Mouse (Mus musculus) mature B cell (primary cell): ENCODE measurements around the gene Fbln1.

Source experiments
- in situ Hi-C: fragments of 300-500 bp; cut with MboI; formaldehyde crosslinking; loops from 2 replicates; pipeline ENCODE4 v1.14.3; 2019

The Fbln1 gene

DNA sequence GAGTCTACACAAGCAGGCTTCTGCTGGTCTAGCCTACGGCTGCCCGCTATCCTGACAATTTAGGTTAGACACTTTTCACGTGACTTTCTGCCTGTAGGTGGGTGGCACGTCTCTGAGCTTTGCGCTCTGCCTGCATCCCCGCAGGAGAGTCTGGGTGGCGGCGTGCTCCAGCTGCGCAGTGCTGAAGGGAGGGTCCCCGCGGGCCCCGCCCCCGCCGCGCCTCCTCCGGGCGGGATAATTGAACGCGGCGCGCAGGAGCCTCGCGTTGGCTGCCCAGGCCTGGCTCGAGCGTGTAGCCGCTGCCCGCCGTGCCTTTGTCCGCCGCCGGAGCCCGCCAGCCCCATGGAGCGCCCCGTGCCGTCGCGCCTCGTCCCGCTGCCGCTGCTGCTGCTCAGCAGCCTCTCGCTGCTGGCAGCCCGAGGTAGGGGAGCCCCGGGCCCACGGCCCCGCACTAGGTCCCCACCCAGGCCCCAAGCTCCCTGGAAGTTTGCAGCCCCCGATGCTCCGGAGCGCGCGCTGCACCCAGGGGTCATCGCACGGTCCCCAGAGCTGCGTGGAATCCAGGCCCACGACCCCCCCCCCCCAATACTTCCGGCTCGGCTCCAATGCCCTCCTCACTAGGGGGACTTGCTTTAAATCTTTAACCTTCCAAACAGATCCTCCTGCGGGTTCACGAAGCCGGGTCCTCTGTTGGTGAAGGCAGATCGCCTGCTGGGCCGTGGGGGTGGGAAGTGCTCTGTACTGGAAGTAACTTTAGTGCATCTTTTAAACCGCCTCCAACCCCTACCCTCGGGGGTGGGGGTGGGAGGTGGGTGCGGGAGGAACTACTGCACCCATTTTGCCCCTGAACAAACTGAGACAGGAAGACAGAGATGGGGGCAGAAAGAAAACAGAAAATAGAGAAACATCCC is at the start of gene Fbln1:
Gene Fbln1 (plus strand): TSS at position 158 of the 911 bp plus-strand sequence.
- in situ Hi-C loops, result no loop called here

DNA sequence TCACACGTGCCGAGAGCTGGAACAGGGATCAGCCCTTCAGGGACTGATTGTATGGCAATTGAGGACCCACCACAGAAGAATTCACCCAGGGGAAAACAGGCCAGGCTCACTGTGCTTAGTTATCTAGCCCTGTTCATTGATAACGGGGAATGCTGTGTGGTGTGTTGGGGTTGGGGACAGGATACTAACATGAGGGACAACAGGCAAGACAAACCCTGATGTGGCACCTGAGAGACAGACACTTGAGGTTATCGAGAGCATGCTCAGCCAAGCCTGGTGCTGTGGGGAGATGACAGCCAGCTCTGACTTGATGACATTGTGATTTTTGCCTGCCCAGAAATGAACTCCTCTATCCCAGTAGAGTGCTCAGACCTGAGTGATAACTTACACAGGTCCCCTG is 49.6 kb upstream of the Fbln1 start:
- in situ Hi-C loops, result no loop called here

DNA sequence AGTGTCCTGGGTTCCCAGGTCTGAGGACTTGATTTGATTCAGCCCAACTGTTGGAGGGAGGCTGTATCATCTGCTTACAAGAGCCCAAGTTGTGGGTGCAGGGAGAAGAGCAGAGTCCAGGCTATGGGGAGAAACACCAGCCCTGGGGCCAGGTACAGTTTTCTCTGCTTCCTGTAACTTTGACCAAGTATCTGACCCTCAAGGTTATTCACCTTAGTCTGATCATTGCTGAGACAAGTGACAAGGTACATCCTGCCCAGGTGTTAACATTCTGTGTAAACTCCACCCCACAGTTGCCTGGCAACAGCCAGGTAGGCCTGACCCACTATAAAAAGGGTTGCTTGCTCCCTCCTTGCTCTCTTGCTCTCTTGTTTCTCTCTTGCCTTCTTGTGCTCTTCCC is 44.3 kb upstream of the Fbln1 start:
- in situ Hi-C loops, result no loop called here

DNA sequence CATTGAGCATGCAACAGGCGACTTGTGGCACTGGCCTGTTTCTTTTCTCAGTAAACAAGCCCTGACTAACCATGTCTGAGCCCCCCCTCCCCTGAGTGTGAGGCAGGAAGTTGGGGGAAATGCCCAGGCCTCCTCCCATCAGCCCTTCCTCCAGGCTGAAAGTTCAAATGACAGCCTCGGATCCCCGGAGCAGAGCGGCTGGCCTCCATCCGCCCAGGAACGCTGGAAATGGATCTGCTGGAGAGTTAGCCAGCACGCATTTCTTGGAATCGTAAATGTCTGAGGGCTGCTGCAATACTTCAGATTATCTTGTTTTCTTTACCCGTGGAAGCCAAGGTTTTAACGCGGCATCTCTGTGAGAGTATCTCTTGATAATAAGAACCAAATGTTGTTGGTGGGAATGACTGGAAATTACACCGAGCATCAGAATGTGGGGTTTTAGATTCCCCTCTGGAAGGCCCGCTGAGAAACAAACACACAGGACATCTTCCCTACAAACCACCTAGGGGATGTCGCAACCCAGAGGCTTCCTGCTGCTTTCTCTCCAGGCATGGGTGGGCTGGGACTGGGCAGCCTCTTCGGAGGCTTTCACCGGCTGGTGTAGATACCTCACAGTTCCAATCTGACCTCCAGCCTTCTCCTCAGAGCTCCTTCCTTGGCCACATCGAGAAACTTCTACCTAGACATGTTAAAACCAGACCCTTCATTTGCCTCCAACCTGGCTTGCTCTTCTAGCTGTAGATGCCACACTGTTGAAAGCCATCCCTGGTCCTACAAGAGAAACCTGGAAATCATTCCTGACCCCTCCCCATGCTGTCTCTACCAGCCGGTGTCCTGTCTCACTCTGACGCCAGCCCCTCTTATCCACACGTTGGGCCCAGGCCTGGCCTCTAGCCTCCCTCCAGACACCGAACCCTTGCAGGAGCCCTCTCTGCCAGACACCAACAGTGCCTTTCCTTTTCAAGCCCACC is 42.8 kb upstream of the Fbln1 start:
- in situ Hi-C loops, result no loop called here

DNA sequence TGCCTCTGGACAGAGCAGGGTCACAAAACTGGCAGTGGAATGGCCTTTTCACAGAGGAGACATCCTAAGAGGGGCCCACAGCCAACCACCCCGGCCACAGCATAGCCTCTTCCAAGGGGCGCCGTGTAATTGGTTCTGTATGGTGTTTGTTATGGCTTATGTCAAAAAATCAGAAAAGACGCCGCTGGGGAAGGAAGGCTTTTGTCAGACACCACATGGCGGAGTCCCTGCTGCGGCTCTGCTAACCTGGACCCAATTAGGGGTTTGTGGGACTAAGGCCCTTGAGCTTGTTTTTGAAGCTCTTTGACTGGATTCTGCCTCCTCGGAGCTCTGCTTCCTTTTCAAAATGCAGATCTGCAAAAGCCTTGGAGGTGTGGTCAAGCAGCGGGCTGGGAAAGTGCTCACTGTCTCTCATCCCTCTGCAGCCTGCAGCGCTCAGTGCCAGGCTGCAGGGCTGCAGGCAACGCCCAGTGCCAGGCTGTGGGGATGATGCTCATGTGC is 39.3 kb upstream of the Fbln1 start:
- in situ Hi-C loops, result no loop called here

DNA sequence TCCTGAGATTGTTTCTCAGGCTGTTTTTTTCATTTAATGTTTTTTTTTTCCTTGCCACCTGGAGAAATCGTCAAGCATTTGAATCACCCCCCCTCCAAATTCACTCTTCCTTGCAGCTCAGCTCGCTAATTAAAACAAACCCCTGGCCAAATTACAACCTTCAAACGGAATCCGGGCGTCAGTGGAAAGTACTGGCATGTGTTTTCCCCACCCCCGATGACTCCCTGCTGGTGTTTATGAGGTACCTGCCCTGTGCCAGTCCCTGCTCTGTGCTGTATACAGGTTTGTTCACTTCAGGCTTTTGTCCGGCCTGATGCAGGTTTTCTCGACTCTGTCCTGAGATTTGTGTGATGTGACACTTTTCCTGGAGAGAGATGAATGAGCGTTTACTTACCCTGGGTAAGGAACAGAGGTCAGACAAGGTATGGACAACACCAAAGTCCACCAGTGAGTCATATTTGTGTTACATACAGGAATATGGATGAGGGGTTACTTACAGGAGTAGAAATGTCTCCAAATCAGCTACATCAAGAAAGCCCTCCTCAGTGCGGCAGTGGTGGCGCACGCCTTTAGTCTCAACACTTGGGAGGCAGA is 38.6 kb upstream of the Fbln1 start:
- in situ Hi-C loops, result no loop called here

DNA sequence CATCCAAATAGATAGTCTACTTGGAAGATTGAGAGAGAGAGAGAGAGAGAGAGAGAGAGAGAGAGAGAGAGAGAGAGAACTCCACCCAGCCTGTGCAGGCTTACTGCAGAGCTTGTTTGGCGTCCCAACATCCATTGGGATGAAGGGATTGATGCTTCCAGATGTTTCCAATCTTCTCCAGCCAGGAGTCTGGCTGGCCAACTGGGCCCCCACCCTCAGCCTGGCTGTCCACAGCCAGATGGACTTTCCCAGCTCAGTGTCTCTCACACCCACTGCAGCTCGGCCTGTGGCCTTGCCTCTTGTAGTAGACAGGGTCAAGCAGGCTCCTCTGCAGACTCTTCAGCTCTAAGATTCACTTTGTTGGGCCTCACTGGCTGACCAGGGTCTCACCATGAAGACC is 33.7 kb upstream of the Fbln1 start:
- in situ Hi-C loops, result no loop called here

DNA sequence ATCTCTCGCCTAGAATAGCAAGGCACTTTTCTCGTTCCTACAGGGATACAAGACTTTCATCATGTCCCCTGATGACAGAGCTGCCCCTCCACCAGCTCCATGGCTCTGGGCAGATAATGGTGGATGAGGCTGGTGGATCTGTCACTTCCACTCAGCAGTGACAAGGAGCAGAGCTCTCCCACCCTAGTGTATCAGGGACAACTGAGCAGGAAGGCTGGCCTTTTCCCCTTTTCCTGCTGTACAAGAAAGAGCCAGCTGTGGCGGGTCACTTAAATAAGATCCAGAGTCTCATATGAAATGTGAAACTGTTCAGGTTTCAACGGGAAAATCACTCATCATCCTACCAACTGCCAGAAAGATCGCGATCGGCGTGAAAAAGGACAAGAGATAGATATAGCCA is 32.3 kb upstream of the Fbln1 start:
- in situ Hi-C loops, result no loop called here

DNA sequence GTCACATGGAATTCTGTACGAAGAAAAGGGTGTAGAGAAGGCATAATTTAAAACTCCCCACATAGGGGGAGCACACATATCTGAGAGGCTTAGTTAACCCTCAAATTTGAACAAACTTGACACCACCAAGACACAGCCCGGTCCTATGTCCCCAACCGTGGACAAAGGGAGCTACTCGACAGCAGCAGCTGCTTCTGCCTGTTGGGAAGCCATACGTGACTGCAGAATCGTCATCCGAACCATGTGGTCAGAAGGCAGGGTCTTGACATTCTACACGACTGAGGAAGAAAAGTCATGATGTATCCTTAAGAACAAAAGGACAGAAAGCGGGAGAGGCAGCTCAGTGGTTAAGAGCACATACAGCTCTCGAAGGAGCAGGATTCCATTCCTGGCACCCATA is 31.7 kb upstream of the Fbln1 start:
- in situ Hi-C loops, result no loop called here

DNA sequence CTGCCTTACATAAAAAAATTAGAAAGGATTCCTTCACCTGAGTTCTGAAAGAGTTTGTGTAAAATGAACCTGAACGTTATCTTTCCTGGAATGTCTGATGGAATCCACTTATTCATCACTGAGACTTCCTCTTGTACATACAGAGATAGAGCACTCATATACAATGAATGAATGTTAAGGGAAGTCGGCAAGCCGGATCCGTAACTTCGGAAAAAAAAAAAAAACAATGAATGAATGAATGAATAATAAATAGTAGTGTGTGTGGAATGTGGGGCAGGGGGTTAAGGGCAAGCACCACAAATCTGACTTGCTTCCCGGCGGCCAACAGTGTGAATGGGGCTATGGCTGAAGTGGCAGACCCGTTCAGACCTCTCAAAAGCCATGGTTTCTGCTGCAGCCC is 28.2 kb upstream of the Fbln1 start:
- in situ Hi-C loops, result no loop called here

DNA sequence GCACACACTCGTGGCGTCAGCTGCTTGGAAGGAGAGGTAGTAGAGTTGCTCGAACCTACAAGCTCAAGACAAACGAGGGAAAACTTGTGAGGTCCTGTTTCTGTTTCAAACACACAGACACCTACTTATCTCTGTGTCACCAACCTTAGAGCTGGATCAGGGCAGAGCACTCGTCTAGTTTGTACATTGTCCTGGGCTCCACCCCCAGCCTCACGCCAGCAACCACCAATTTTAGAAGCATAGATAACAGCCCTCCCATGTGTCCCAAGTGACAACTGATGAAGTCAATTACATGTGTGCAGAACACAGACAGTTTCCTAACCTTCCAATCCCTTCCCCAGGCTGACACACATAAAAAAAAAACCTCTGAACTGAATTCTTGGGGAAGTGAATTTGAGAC is 27.6 kb upstream of the Fbln1 start:
- in situ Hi-C loops, result no loop called here

DNA sequence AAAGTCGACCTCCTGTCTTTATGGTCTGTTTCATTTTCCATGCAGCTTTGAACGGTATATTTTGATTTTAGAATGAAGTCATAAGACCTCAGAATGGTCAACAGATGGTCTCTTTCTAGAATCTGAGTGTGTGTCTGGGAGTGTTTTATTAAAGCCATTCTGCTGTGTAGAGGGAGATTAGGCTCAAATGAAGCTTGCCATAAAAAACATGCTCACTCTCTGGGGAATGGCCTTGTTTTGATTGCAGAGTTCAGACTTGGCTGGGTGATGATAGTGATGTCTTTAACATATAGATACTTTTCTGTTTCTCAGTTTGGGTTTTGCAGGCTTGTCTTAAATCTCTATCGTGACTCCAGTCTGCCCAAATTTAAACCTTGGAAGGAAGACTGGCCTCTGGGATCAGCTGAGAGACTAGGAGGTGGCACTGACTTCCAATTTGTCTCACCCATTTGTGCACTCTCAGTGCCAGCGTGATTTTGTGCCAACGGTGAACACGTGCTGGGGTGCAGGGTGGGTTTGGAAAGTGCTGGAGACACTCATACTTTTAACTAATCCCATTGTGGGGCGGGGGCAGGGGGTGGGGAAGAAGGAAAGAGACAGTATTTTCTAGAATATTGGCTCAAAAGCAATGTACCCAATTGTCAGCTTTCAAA is 26.1 kb upstream of the Fbln1 start:
- in situ Hi-C loops, result no loop called here

DNA sequence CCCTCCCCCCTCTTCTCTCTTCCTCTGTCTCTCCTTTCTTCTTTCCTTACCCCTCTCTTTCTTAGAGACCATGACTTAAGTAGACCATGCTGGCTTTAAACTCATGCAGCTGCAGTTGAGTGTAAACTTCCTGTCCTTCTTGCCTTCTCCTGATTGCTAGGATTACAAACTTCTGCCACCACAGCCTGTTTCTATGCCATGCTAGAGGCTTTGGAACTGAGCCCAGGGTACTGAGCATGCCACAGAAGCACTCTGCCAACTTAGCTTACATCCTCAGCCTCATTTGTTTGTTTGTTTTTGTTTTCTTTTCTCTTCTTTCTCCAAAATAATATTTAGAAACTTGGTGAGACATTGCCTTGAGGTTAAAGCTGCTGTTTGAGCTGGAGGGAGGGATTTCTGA is 25.4 kb upstream of the Fbln1 start:
- in situ Hi-C loops, result no loop called here

DNA sequence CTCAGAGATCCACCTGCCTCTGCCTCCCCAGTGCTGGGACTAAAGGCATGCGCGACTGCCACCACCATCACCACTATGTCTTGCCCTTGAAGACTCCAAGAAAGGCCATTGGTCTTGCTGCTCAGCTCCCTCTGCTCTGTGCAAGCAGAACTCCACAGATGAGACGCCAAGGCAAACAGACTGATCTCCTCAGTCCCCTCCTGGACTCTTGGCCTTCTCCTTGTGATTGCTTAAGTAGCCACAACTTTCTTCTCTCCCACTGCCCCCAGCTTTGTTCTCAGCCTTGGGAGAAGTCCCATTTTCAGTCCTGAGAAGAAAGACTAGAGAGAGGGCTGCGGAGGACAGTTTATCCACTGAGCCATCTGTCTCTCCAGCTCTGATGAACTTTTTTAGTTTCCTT is 23.7 kb upstream of the Fbln1 start:
- in situ Hi-C loops, result no loop called here

DNA sequence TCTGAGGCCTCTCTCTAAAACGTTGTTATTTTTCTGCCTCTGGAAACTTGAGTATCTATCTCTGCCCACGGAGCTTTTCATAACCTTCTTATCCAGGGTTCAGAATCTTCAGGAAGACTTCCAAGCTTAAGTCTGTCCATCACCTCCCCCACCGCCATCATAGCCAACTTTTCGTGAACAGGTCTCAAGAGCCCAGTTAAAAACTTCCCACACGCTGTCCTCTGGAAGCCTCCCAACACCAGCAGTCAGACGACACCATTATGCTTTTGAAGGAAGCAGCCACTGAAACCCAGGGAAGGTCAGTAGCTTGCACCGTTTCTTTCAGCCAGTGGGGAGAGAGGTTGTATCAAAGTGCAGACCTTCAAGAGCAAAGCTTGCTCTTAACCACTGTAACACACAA is 18.8 kb upstream of the Fbln1 start:
- in situ Hi-C loops, result no loop called here

DNA sequence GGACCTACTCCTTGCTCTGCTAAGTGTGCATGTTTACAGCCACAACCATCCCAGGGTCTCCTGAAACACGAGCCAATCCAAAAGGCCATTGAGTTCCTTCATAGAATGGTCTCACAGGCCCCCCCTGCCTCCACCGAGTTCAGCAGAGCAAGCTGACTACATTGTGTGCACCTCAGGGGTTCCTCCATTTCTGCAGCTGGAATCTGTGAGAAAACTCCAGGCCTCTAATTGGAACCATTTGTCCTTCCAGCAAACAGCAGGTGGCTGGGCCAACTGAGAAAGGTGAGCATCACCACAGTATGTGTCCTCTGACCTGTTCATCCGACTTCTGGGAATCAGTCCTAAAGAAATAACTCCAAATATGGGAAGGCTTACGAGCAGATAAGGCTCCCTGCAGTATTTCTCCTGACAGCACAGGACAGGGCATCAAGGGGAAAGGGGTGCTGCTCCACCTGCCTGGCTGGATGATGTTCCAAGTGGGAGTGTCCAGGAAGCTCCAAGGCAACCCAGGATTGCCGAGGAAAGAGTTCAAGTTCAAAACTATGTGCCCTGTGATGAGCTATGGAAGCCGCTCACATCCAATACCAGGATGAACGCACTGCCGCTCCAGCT is 17.5 kb upstream of the Fbln1 start:
- in situ Hi-C loops, result no loop called here

DNA sequence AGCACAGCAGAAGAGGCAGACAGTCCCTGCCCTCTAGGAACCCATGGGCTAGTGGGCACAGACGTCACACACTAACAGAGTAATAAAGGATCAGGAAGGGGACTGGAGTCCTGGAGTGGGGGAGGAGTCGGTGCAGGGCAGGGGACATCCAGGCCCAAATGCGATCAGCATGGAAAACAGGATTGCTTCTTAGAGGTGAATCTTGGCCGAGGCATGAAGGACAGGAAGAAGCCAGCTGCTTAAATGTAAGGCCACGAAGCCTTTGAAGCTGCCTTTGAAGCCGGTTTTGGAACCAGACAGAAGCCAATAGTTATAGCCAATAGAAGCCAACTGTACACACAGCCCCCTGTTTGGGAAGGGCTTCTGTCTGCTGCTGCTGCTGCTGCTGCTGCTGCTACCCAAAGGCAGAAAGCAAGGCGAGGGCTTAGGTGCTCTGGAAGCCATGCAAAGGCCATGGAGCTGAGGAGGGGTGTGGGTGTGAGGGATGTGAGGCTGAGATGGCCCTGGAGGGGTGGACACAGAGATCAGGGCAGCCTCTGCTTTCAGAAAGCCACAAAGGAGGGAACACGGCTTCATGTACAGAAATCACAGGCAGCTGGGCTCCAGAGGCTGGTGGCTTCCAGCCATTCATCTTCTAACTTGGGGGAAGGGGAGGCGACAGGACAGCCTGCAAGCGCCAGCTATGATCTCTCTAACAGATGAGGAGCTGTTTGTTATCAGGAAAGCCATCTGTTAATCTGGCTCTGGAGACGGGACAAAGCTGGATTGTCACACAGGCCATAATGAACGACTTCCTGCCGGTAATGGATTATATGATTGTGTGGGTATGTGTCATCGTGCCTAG is 5.1 kb upstream of the Fbln1 start:
- in situ Hi-C loops, result no loop called here

DNA sequence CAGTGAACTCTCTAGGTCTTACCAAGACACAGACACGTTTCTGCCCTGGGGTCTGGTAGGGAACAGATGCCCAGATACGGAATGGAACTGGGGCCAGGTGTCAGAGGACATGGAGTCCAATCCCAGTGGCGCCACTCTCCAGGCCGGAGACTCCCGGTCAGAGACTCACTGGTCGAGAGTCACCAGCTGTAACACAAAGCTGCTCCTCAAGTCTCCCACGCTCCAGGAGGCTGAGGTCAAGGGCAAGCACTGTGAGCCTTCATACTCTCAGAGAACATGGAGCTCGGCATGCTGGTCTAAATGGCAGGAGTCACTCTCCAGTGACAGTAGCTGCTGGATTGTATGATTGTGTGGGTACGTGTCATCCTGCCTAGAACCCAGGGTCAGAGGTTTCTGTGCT is 3.5 kb upstream of the Fbln1 start:
- in situ Hi-C loops, result no loop called here

DNA sequence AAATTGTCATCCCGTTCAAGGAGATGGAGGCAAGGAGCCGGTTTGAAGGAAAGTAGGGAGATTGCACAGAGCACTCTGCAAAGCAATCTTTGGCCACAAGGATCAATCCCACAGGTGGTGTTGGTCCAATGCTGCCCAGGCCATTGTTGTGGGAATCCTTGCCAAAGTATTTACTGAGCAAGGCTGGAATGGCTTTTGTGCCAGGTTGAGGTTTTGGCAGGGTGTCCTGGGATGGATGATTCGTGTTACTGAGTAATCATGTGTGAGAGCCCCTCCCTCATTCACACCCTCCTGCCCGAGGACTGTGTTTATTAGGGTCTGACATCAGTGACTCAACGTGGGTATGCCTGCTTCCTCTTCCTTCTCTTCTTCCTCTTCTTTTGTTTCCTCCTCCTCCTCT is 3.0 kb upstream of the Fbln1 start:
- in situ Hi-C loops, result no loop called here

DNA sequence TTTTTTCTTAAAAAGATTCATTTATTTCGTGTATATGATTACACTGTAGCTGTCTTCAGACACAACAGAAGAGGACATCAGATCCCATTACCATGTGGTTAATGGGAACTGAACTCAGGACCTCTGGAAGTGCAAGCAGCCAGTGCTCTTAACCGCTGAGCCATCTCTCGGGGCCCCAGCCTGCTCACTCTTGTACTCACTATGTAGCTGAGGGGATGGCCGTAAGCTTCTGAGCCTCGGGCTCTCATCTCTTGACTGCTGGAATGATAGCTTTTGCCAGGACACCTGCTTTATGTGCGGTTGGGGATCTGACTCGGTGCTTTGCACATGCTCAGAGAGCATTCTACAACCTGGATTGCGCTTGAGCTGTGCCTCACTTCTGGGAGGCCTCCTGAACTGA is 1.4 kb upstream of the Fbln1 start:
- in situ Hi-C loops, result no loop called here
